Mouse (Mus musculus): ENCODE results near the gene Cenpe. TPM values are rescaled to one million over a fixed set of nuclear protein-coding genes. Genes with fewer than 3 reads are reported as not detected.

Gene Cenpe
- polyA plus RNA-seq, 1 experiment from 2014 or later, result 4.9 TPM

DNA sequence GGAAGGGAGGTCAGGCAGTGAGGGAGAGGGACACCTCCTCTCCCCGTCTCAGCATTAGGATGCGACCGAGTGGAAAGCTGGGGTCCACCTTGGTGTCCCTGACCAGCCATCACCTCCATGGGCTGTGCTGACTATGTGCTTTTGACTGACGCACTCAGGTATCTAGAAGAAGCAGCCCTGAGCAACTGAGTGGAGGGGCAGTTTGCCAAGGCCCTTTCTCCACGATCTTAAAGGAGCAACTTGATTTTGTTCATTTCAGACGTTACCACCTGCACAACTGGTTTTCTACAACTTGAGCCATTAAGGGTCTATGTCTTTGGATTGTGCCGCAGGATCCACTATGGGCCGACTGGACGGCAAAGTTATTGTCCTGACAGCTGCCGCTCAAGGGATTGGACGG, 72.9 kb downstream of the Cenpe start:
- Histone ChIP-seq H3K36me3 (no peaks in the 10 kb centered on the region), H3K27me3 (no peaks in the 10 kb centered on the region), H3K4me1 (replicated peaks) (peaks cover 5% of the 10 kb centered on the region; the same call in 1 of the 2 replicates), H3K4me3 (no peak overlapping the region), H3K9ac (no peak overlapping the region), H3K9me3 (no peaks in the 10 kb centered on the region), H3K4me2 (no peak overlapping the region), H3K27ac (replicated peaks) (no peak overlapping the region)
- no peak for ATAC-seq (ENCODE audit: low FRiP score, low read depth)
- WGBS, result 86% methylated on average over 11 of the region's 11 CpGs

DNA sequence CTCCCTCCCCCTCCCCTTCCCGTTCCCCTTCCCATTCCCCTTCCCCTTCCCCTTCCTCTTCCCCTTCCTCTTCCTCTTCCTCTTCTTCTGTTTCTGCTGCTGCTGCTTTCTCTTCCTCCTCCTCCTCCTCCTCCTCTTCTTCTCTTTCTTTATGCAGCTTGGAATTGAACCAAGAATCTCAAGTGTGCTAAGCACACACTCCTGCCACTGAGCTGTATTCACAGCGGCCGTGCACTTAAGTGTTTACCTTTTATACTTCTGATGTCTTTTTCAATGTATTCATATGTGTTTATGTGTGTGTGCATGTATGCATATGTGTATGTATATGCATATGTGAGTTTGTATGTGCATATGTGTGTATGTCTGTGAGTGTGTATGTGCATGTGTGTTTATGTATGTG, 73.5 kb downstream of the Cenpe start:
- no peak overlapping the region for H3K4me2 ChIP-seq
- H3K9me3 ChIP-seq, result no peaks in the 10 kb centered on the region
- no peak overlapping the region for H3K9ac ChIP-seq
- no peak for ATAC-seq (ENCODE audit: low FRiP score, low read depth)
- no peaks in the 10 kb centered on the region for H3K27me3 ChIP-seq
- peaks cover 1% of the 10 kb centered on the region; the same call in 1 of the 2 replicates for H3K4me1 ChIP-seq (replicated peaks)
- H3K4me3 ChIP-seq, result no peak overlapping the region
- no peak overlapping the region for H3K27ac ChIP-seq (replicated peaks)
- 82% methylated on average over 3 of the region's 3 CpGs for WGBS
- no peaks in the 10 kb centered on the region for H3K36me3 ChIP-seq

DNA sequence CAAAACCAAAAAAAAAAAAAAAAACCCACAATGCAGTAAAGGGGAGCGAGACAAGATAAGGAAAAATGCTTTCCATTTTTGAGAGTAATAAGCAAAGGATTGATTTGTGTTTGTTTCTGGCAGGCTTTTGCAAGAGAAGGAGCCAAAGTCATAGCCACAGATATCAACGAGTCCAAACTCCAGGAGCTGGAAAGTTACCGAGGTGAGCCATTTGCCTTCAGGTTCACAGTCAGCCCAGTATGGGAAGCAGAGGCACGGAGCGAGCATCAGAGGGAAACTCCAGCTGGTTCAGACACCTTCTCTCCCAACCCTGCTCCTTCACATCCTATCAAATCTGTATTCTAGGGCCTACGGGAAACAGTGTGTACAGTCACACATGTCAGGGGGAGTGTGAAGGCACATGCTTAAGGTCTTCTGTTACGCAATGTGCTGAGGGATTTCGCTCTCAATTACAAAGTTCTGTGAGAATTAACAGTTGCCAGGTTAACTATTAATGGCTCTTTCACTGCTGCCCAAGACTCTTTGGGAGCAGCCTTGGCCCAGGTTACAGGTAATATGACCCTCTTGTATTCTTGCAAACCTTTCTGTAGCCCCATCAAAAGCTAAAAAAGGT, 75.9 kb downstream of the Cenpe start:
- H3K27ac ChIP-seq (replicated peaks), result no peak overlapping the region
- H3K9ac ChIP-seq, result no peak overlapping the region
- no peaks in the 10 kb centered on the region for H3K4me1 ChIP-seq (replicated peaks)
- no peak overlapping the region for H3K4me2 ChIP-seq
- no peaks in the 10 kb centered on the region for H3K27me3 ChIP-seq
- no peaks in the 10 kb centered on the region for H3K9me3 ChIP-seq
- 88% methylated on average over 8 of the region's 8 CpGs for WGBS
- ATAC-seq (ENCODE audit: low FRiP score, low read depth), result no peak
- H3K36me3 ChIP-seq, result no peaks in the 10 kb centered on the region
- H3K4me3 ChIP-seq, result no peak overlapping the region

DNA sequence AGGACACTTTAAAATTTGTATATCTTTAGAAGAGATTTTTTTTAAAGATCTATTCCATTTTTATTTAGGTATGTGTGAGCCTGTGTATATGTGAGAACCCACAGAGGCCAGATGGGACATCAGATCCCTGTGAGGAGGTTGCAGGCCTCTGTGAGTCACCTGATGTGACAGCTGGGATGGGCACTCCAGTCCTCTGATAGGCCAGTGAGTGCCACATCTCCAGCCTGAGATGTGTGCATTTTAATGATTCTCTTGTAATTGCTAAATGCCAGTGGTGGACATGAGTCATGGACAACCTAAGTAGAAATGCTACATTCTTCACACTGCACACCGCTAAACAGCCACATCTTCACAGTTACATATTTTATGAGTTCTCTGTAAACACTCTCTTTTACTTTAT, 76.8 kb downstream of the Cenpe start:
- Histone ChIP-seq H3K4me3 (no peak overlapping the region), H3K27ac (replicated peaks) (no peak overlapping the region), H3K4me2 (no peak overlapping the region), H3K9ac (no peak overlapping the region), H3K36me3 (no peaks in the 10 kb centered on the region), H3K9me3 (no peaks in the 10 kb centered on the region), H3K4me1 (replicated peaks) (0 out of 2 replicates have a peak, but pooled peaks cover 3% of the 10 kb centered on the region), H3K27me3 (no peaks in the 10 kb centered on the region)
- 89% methylated on average over 1 of the region's 1 CpGs for WGBS
- no peak for ATAC-seq (ENCODE audit: low FRiP score, low read depth)

DNA sequence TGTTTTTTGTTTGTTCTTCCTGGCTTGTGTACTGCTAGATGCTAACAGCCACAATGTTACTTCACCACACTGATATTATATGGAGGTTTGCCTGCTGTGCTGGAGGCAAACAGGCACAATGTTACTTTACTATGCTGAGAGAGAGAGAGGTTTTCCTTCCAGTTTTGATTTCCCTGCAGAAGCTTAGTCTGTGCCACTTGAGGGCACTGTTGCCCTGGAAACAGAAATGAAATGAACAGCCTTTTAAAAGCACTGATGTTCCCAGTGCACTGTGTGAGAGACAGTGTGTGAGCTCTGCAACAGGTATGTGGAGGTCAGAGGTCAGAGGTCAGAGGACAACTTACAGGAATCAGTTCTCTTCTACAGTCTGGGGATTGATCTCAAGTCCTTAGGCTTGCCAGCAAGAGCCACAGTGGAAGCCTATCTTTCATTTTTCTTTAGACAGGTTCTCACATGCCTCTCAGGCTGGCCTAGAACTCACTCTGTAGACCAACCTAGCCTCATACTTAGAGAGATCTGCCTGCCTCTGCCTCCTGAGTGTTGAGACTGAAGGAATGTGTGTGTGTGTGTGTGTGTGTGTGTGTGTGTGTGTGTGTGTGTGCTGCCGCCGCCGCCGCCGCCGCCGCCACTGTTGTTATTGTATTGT, 78.0 kb downstream of the Cenpe start:
- Histone ChIP-seq H3K27me3 (no peaks in the 10 kb centered on the region), H3K4me1 (replicated peaks) (0 out of 2 replicates have a peak, but pooled peaks cover 3% of the 10 kb centered on the region), H3K36me3 (no peaks in the 10 kb centered on the region), H3K4me3 (no peak overlapping the region), H3K27ac (replicated peaks) (no peak overlapping the region), H3K9ac (no peak overlapping the region), H3K4me2 (no peak overlapping the region), H3K9me3 (no peaks in the 10 kb centered on the region)
- 97% methylated on average over 7 of the region's 7 CpGs for WGBS
- ATAC-seq (ENCODE audit: low FRiP score, low read depth), result peak; percentile 83

DNA sequence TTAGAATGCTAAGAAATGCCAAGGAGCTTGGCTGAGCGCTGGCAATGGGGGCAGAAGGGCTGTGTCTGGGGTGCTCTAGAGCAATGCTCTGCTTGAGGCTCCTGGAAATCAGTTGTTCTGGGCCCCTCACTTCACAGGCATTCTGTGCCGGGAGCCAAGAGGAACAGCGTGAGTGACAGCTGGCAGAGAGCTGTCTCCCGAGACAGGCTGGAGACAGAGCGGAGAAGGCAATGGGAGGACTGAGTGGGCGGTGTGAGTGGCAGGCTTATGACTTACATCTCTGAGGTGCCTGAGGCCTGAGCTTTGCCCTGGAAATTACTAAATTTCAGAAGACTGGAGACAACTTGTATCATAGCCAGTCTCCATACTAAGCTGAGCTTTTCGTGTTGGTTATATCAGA, 81.4 kb downstream of the Cenpe start:
- ATAC-seq (ENCODE audit: low FRiP score, low read depth), result no peak
- Histone ChIP-seq H3K4me1 (replicated peaks) (0 out of 2 replicates have a peak, but pooled peaks cover 3% of the 10 kb centered on the region), H3K4me3 (no peak overlapping the region), H3K27ac (replicated peaks) (no peak overlapping the region), H3K36me3 (no peaks in the 10 kb centered on the region), H3K27me3 (no peaks in the 10 kb centered on the region), H3K9me3 (no peaks in the 10 kb centered on the region), H3K9ac (no peak overlapping the region), H3K4me2 (no peak overlapping the region)
- WGBS, result 43% methylated on average over 7 of the region's 7 CpGs

DNA sequence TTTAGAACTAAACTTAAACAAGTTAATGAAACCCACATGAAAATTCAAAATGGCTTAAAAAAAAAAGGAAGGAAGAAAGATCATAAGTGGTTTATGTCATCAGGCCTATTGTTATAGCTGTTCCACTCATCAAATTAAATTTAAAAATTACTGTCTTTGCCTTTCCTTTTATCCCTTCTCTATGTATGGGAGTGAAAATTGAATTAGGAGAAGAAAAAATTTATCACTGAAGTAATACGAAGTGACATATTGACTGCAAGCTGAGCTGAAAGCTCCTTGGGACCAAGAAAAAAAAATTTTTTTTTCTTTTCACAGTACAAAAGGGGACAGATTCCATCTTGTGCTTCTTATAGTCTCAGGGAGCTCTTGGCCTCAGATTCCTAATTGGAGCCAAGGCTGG, 83.2 kb downstream of the Cenpe start:
- H3K27ac ChIP-seq (replicated peaks), result no peak overlapping the region
- no peaks in the 10 kb centered on the region for H3K9me3 ChIP-seq
- H3K4me3 ChIP-seq, result no peak overlapping the region
- no peak overlapping the region for H3K4me2 ChIP-seq
- WGBS, result 79% methylated on average over 1 of the region's 1 CpGs
- no peak for ATAC-seq (ENCODE audit: low FRiP score, low read depth)
- no peak overlapping the region for H3K9ac ChIP-seq
- no peaks in the 10 kb centered on the region for H3K36me3 ChIP-seq
- H3K27me3 ChIP-seq, result no peaks in the 10 kb centered on the region
- 0 out of 2 replicates have a peak, but pooled peaks cover 3% of the 10 kb centered on the region for H3K4me1 ChIP-seq (replicated peaks)

DNA sequence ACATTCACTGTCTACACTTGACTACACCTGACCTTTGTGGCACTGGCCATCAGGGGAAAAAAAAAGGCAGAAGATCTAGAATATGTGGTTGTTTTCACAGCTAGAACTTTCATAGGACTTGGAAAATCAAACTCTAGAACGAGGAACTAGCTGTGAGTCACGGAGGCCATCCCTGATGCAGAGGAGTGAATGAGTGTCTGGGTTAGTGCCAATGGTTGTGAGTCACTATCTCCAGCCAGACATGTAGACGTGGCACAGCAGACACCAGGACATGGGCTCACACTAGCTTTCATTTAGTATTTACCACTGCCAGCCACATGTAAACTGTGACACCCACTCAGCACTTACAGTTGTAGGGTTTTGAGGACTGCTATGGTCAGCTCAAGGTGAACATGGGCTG, 86.2 kb downstream of the Cenpe start:
- 85% methylated on average over 3 of the region's 3 CpGs for WGBS
- H3K27ac ChIP-seq (replicated peaks), result no peak overlapping the region
- no peaks in the 10 kb centered on the region for H3K36me3 ChIP-seq
- ATAC-seq (ENCODE audit: low FRiP score, low read depth), result no peak
- H3K9ac ChIP-seq, result no peak overlapping the region
- no peak overlapping the region for H3K4me2 ChIP-seq
- H3K27me3 ChIP-seq, result no peaks in the 10 kb centered on the region
- no peak overlapping the region for H3K4me3 ChIP-seq
- H3K9me3 ChIP-seq, result no peaks in the 10 kb centered on the region
- H3K4me1 ChIP-seq (replicated peaks), result 0 out of 2 replicates have a peak, but pooled peaks cover 2% of the 10 kb centered on the region

DNA sequence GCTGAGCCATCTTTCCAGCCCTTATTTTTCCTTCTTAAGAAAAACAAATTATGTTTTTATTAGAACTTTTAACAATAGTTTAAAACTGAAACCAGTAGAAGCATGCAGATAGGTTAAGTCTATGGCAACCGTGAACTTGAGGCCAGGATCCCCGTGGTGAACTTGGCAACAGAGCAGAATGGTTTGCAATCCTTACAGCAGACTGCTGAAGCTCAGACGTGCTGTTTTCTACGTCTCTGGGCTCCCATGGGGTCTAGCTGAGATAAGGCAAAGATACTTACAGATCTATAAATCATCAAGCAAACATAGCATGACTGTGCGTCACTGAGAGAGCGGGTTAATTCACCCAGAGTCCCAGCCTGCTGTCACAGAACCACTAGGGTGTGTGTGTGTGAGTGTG, 87.7 kb downstream of the Cenpe start:
- Histone ChIP-seq H3K27ac (replicated peaks) (no peak overlapping the region), H3K9ac (no peak overlapping the region), H3K9me3 (no peaks in the 10 kb centered on the region), H3K4me3 (no peak overlapping the region), H3K27me3 (no peaks in the 10 kb centered on the region), H3K4me2 (no peak overlapping the region), H3K4me1 (replicated peaks) (no peaks in the 10 kb centered on the region), H3K36me3 (no peaks in the 10 kb centered on the region)
- ATAC-seq (ENCODE audit: low FRiP score, low read depth), result no peak
- 42% methylated on average over 6 of the region's 6 CpGs for WGBS

DNA sequence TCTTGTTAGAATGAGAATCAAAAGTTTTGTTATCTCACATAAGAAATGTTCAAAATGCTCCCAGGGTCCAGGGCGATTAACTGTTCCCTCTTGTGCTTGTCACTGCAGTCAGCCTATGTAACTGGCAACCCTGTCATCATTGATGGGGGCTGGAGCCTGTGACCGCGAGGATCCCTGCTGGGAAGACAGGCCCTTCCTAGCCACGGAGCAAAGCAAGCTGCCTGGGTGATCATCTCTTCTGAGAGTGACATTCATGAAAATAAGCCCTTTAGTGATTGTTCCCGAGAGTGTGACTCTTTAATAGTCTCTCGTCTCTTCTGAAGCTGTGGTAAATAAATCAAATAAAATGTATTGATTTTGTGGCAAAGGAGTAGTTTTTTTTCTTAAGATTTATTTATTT, 91.7 kb downstream of the Cenpe start:
- Histone ChIP-seq H3K9me3 (no peaks in the 10 kb centered on the region), H3K4me1 (replicated peaks) (peaks cover 3% of the 10 kb centered on the region; the same call in 1 of the 2 replicates), H3K4me2 (no peak overlapping the region), H3K9ac (no peak overlapping the region), H3K36me3 (no peaks in the 10 kb centered on the region), H3K27ac (replicated peaks) (no peak overlapping the region), H3K27me3 (0 out of 2 replicates have a peak, but pooled peaks cover 5% of the 10 kb centered on the region), H3K4me3 (no peak overlapping the region)
- WGBS, result 14% methylated on average over 6 of the region's 6 CpGs
- ATAC-seq (ENCODE audit: low FRiP score, low read depth), result no peak

DNA sequence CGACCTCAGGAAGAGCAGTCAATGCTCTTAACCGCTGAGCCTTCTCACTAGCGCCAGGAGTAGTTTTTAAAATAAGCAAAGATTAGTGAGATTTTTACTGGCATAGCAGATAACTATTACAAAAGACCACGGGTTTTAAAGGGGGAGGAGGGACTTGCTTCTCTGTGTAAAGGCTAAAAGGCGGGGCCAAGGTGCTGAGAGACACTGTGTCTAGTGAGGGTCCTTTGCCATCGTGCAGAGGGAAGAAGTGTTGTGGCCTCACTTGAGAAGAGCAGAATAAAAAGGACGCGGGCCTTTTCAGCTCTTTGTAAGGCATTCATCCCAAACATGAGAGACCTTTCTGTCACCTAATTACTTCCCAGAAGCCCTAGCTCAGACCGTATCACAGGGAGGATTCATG, 92.2 kb downstream of the Cenpe start:
- no peak overlapping the region for H3K27ac ChIP-seq (replicated peaks)
- no peaks in the 10 kb centered on the region for H3K9me3 ChIP-seq
- WGBS, result 17% methylated on average over 9 of the region's 9 CpGs
- 0 out of 2 replicates have a peak, but pooled peaks cover 5% of the 10 kb centered on the region for H3K27me3 ChIP-seq
- no peaks in the 10 kb centered on the region for H3K36me3 ChIP-seq
- H3K4me2 ChIP-seq, result no peak overlapping the region
- peaks cover 3% of the 10 kb centered on the region; the same call in 1 of the 2 replicates for H3K4me1 ChIP-seq (replicated peaks)
- ATAC-seq (ENCODE audit: low FRiP score, low read depth), result no peak
- no peak overlapping the region for H3K9ac ChIP-seq
- H3K4me3 ChIP-seq, result no peak overlapping the region

DNA sequence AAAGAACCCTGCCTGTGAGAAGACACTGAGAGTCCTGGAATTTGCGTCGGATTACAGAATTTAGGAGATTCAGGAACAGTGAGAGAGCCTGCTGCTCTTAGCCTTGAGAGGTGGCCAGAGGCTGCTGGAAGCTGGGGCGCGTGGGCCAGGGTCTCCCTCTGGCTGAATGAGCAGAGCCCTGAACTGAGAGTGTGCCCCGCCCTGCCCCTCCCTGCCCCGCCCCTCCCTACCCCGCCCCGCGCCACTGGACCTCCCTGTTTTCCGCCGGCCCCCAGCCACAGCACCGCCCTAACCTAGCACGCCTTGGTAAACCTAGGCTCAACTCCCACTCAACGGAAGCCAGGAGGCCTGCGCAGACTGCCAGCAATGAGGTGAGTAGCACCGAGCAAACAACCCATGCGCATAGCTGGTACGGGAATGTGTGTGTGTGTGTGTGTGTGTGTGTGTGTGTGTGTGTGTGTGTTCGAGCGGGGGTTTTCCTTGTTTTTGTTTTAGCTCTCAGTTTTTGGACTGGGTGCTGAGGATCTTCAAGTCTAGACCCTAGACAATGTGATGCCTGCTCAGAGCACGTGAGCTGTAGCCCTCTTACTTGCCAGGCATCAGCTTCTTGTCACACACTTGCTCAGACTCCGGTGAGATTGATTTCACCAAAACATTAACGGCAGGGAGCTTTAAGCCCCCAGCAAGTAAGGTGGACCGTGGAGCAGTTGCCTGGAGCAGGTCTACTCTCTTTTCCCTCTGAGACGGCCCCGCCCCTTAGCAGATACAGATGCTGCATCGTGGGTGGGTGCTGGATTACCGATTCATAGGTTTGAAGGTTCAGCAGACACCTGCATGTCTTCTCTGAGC, 95.3 kb downstream of the Cenpe start, which contains the start of gene Slc9b2:
Gene Slc9b2, plus strand, starts transcription at position 290 of the 849 bp plus-strand sequence.
- peak within 1 kb of the TSS; percentile 37; the same call in 1 of the 2 replicates for H3K9ac ChIP-seq
- peak within 1 kb of the TSS; percentile 33 for H3K4me3 ChIP-seq
- peak; percentile 87 for ATAC-seq (ENCODE audit: low FRiP score, low read depth)
- H3K27ac ChIP-seq (replicated peaks), result no peak within 1 kb of the TSS
- WGBS, result 13% methylated on average over 28 of the region's 28 CpGs
- H3K4me2 ChIP-seq, result peak within 1 kb of the TSS; percentile 70
- peaks cover 3% of the 10 kb centered on the region; the same call in 1 of the 2 replicates for H3K4me1 ChIP-seq (replicated peaks)
- no peaks in the 10 kb centered on the region for H3K36me3 ChIP-seq
- no peaks in the 10 kb centered on the region for H3K9me3 ChIP-seq
- 0 out of 2 replicates have a peak, but pooled peaks cover 5% of the 10 kb centered on the region for H3K27me3 ChIP-seq
